Mouse (Mus musculus): ENCODE results near the gene Hnrnpul1. TPM values are rescaled to one million over a fixed set of nuclear protein-coding genes. Genes with fewer than 3 reads are reported as not detected.

Hnrnpul1 gene
- total RNA-seq, 4 experiments from 2014 or later = 97.0 to 132 (median 119) TPM

- peak; percentile 92 for DNase-seq
Observed at GRCm38 (mm10) chr7:25718788-25719417, 35.7 kb downstream of the Hnrnpul1 start, which contains the start of gene Ccdc97. TSS of gene Ccdc97 (minus strand) at chr7:25719088.

GRCm38 (mm10) chr7:25717478-25717877, 37.1 kb downstream of the Hnrnpul1 start:
- no peak for DNase-seq

- no peak for DNase-seq
Observed at GRCm38 (mm10) chr7:25715731-25716271, 38.8 kb downstream of the Hnrnpul1 start.

- no peak for DNase-seq
Observed at GRCm38 (mm10) chr7:25714581-25714980, 40.0 kb downstream of the Hnrnpul1 start.

- no peak for DNase-seq
Observed at GRCm38 (mm10) chr7:25712801-25713200, 41.8 kb downstream of the Hnrnpul1 start.

- DNase-seq = no peak
Observed at GRCm38 (mm10) chr7:25711731-25712197, 42.8 kb downstream of the Hnrnpul1 start.

GRCm38 (mm10) chr7:25711165-25711564, 43.4 kb downstream of the Hnrnpul1 start:
- DNase-seq = no peak

- no peak for DNase-seq
Observed at GRCm38 (mm10) chr7:25710519-25711130, 43.9 kb downstream of the Hnrnpul1 start.

GRCm38 (mm10) chr7:25709961-25710360, 44.6 kb downstream of the Hnrnpul1 start:
- DNase-seq = no peak

GRCm38 (mm10) chr7:25707581-25708292, 46.8 kb downstream of the Hnrnpul1 start:
- no peak for DNase-seq

GRCm38 (mm10) chr7:25706578-25707170, 47.9 kb downstream of the Hnrnpul1 start:
- no peak for DNase-seq

GRCm38 (mm10) chr7:25705801-25706251, 48.7 kb downstream of the Hnrnpul1 start:
- DNase-seq = no peak

GRCm38 (mm10) chr7:25704716-25705364, 49.7 kb downstream of the Hnrnpul1 start:
- no peak for DNase-seq

- no peak for DNase-seq
Observed at GRCm38 (mm10) chr7:25703793-25704494, 50.6 kb downstream of the Hnrnpul1 start.

- no peak for DNase-seq
Observed at GRCm38 (mm10) chr7:25702350-25702749, 52.2 kb downstream of the Hnrnpul1 start.

GRCm38 (mm10) chr7:25700732-25701131, 53.8 kb downstream of the Hnrnpul1 start:
- DNase-seq = no peak

- DNase-seq = no peak
Observed at GRCm38 (mm10) chr7:25699851-25700250, 54.7 kb downstream of the Hnrnpul1 start.

- no peak for DNase-seq
Observed at GRCm38 (mm10) chr7:25694104-25694503, 60.5 kb downstream of the Hnrnpul1 start.

GRCm38 (mm10) chr7:25690051-25690450, 64.5 kb downstream of the Hnrnpul1 start:
- DNase-seq = no peak

GRCm38 (mm10) chr7:25689603-25690021, 64.9 kb downstream of the Hnrnpul1 start:
- no peak for DNase-seq

Data from adrenal gland, adult 8-10 months (tissue).